8 mouse cellular contexts compared by ENCODE assay signal in the genomic region with DNA sequence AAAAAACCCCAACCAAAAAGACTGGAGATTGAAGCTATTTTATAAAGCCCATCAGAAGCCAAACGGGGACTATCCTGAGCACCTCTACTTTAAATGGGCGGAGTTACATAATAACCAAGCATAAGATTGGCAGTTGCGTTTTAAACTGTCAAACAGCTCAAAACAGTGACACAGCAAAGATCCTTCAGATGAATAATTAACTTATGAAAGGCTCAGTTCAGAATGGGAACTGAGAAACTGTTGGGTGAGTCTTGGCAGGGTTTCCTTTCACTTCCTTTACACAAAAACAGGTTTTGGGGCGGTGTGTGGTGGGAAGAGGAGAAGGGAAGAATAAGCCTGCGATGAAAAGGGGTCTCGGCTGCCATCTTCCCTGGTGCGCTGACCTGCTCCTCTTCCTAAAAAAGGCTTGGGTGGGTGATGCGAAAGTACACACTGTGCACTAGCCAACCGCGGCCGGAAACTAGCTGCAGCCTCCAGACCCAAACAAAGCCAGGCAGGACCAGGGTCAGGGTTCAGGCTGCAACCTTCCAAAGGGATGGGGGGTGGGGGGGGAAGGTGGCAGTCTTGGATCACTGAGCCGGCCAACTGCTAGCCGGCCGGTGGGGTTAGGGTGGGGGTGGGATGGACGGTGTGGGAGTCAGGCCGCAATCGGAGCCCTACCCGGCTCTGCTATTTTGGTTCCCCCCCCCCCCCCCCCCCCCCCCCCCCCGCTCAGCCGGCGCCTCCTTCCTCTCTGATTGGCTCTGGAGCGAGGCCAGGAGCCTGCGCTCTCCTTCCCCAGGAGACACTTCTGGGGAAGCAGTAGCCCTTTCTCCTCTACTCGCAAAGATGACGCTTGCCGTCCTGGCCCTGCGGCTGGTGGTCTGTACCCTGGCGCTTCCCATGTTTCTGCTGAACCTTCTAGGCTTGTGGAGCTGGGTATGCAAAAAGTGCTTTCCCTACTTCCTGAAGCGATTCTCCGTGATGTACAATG. TPM values are rescaled to one million over a fixed set of nuclear protein-coding genes. Genes with fewer than 3 reads are reported as not detected.
DNase-seq lines count a peak whose midpoint lies in the region; ATAC-seq and TF ChIP-seq lines count a peak whose summit lies in the region.

A gene (plus strand): TSS at position 122 of the 973 bp plus-strand sequence.

- H3K36me3 ChIP-seq in embryonic facial prominence, embryonic 10.5 days (replicated peaks): no peaks in the 10 kb centered on the region
- H3K36me3 ChIP-seq in intestine, postnatal 0 days (ENCODE audit: control insufficient read depth, insufficient read depth): no peaks in the 10 kb centered on the region
- H3K36me3 ChIP-seq in midbrain, embryonic 10.5 days: no peaks in the 10 kb centered on the region

- peak; percentile 80 for ATAC-seq in intestine, postnatal 0 days

- H3K9me3 ChIP-seq in embryonic facial prominence, embryonic 10.5 days: no peaks in the 10 kb centered on the region
- no peaks in the 10 kb centered on the region for H3K9me3 ChIP-seq in intestine, postnatal 0 days (ENCODE audit: control insufficient read depth)
- no peaks in the 10 kb centered on the region for H3K9me3 ChIP-seq in midbrain, embryonic 10.5 days (replicated peaks)

- H3K4me2 ChIP-seq in intestine, postnatal 0 days (replicated peaks; ENCODE audit: low read depth): peak within 1 kb of the TSS; percentile 91

- H3K27ac ChIP-seq in embryonic facial prominence, embryonic 10.5 days (replicated peaks): peak within 1 kb of the TSS; percentile 88
- peak within 1 kb of the TSS; percentile 91 for H3K27ac ChIP-seq in intestine, postnatal 0 days (ENCODE audit: low read depth, low read length)
- peak within 1 kb of the TSS; percentile 91 for H3K27ac ChIP-seq in midbrain, embryonic 10.5 days (replicated peaks)

- intact Hi-C loops in left cerebral cortex, postnatal 36 days (cut with DNase I): loop anchor here (2.0 kb wide), 1 partner anchor 78 kb away; a partner anchor contains a TSS

- peak within 1 kb of the TSS; percentile 47 for H3K9ac ChIP-seq in intestine, postnatal 0 days (ENCODE audit: low read depth, low read length)

- peak; percentile 91 for DNase-seq in adrenal gland, postnatal 14 days
- peak; percentile 83 for DNase-seq in embryonic facial prominence, embryonic 10.5 days (ENCODE audit: low spot score)
- no peak for DNase-seq in gonadal fat pad, adult 2 months (ENCODE audit: low read depth)
- DNase-seq in left cerebral cortex, postnatal 36 days (ENCODE audit: low spot score in 2 of 2): peak; percentile 83 to 86
- peak; percentile 84 for DNase-seq in midbrain, embryonic 10.5 days (ENCODE audit: low spot score)
- DNase-seq in right cerebral cortex, postnatal 4 days: peak; percentile 85
- DNase-seq in yolk sac, embryonic 10.5 days (ENCODE audit: low spot score): peak; percentile 88

- H3K4me1 ChIP-seq in embryonic facial prominence, embryonic 10.5 days: peaks cover 16% of the 10 kb centered on the region
- no peaks in the 10 kb centered on the region for H3K4me1 ChIP-seq in intestine, postnatal 0 days (replicated peaks; ENCODE audit: control insufficient read depth, insufficient read depth, low read length)
- H3K4me1 ChIP-seq in midbrain, embryonic 10.5 days: peaks cover 36% of the 10 kb centered on the region

- peak within 1 kb of the TSS; percentile 65 for H3K4me3 ChIP-seq in embryonic facial prominence, embryonic 10.5 days
- H3K4me3 ChIP-seq in intestine, postnatal 0 days (ENCODE audit: low read depth, low read length): peak within 1 kb of the TSS; percentile 51
- peak within 1 kb of the TSS; percentile 62 for H3K4me3 ChIP-seq in midbrain, embryonic 10.5 days

- 3% methylated on average over 25 of the region's 30 CpGs for WGBS in embryonic facial prominence, embryonic 10.5 days
- WGBS in intestine, postnatal 0 days: 1% methylated on average over 23 of the region's 30 CpGs
- 2% methylated on average over 25 of the region's 30 CpGs for WGBS in midbrain, embryonic 10.5 days

- no peaks in the 10 kb centered on the region for H3K27me3 ChIP-seq in embryonic facial prominence, embryonic 10.5 days (replicated peaks; ENCODE audit: low read depth, poor library complexity, severe bottlenecking)
- no peaks in the 10 kb centered on the region for H3K27me3 ChIP-seq in intestine, postnatal 0 days (replicated peaks; ENCODE audit: control insufficient read depth, insufficient read depth, low read length)
- H3K27me3 ChIP-seq in midbrain, embryonic 10.5 days (ENCODE audit: low read depth, poor library complexity, severe bottlenecking): no peaks in the 10 kb centered on the region

- no peak for TF ChIP-seq CTCF in intestine, postnatal 0 days (IDR thresholded peaks at IDR 0.05; ENCODE audit: low read depth)

RNA-seq across cellular contexts. Expression of the gene that starts here (rescaled TPM):
- total RNA-seq in adrenal gland, postnatal 14 days (2021): 83.1 and 102 TPM in 2 replicates
- 3.3 and 4.6 TPM in 2 replicates for polyA plus RNA-seq in embryonic facial prominence, embryonic 10.5 days (2016; fragmentation: Nextera tagmentation; extraction: Ambion mirVana)
- polyA plus RNA-seq in gonadal fat pad, adult 2 months (2012; rRNA removed): 259 and 432 TPM in 2 replicates
- 6.5 and 6.8 TPM in 2 replicates for polyA plus RNA-seq in intestine, postnatal 0 days (2015; fragmentation: Nextera tagmentation; extraction: Ambion mirVana)
- 10 to 100 TPM; 29.3 to 32.3 TPM for total RNA-seq in left cerebral cortex, postnatal 36 days (2021)
- 4.9 and 5.8 TPM in 2 replicates for polyA plus RNA-seq in midbrain, embryonic 10.5 days (2016; fragmentation: Nextera tagmentation; extraction: Ambion mirVana)

Comparison
In these comparisons a context has a peak if more than half of its experiments do, and no peak if none do; other contexts are left out.
1. RNA of the gene that starts here (polyA plus RNA-seq): 259 to 432 TPM in gonadal fat pad, adult 2 months; 6.5 to 6.8 TPM in intestine, postnatal 0 days, 4.9 to 5.8 TPM in midbrain, embryonic 10.5 days and 3.3 to 4.6 TPM in embryonic facial prominence, embryonic 10.5 days; every median in the first group is over 10 times any median in the second.
2. Peak in every context shown above with its lines, with median percentiles within 50 percentile points of each other: H3K27ac ChIP-seq and H3K4me3 ChIP-seq.